Mouse (Mus musculus) thymus, adult 2 months (tissue): ENCODE data around the gene Prpf6. TPM values are rescaled to one million over a fixed set of nuclear protein-coding genes. Genes with fewer than 3 reads are reported as not detected.

Experiments used
- DNase-seq: peaks from one replicate; pipeline ENCODE4 v3.0.0; 2021
- H3K27ac ChIP-seq: fragments of 200-500 bp; 2 replicates; pipeline ENCODE4 v1.5.1; 2012; ENCODE audit warnings: low read length, control low read depth; ENCODE audit not compliant: control insufficient read depth, insufficient read depth
- H3K27me3 ChIP-seq: fragments of 200-500 bp; 2 replicates; pipeline ENCODE4 v1.6.1; 2012; ENCODE audit warnings: mild to moderate bottlenecking, low read length, moderate library complexity, mixed read lengths; ENCODE audit not compliant: control insufficient read depth, insufficient read depth
- H3K36me3 ChIP-seq: fragments of 200-500 bp; 2 replicates; pipeline ENCODE4 v1.6.1; 2012; ENCODE audit warnings: mild to moderate bottlenecking, low read length, moderate library complexity; ENCODE audit not compliant: control insufficient read depth, insufficient read depth
- H3K4me1 ChIP-seq: fragments of 200-500 bp; replicated peaks from 2 replicates; pipeline ENCODE4 v1.6.1; 2012; ENCODE audit warnings: low read length; ENCODE audit not compliant: control insufficient read depth, insufficient read depth
- H3K4me3 ChIP-seq: fragments of 200-500 bp; 2 replicates; pipeline ENCODE4 v1.5.1; 2012; ENCODE audit warnings: mild to moderate bottlenecking, low read length, control low read depth, moderate library complexity; ENCODE audit not compliant: control insufficient read depth, insufficient read depth
- CTCF ChIP-seq: fragments of 200-500 bp; IDR thresholded peaks from 2 replicates; pipeline ENCODE4 v1.5.1; 2012; ENCODE audit warnings: mild to moderate bottlenecking, control low read depth, low read length, moderate library complexity, borderline replicate concordance; ENCODE audit not compliant: control insufficient read depth, poor library complexity, insufficient read depth; ENCODE audit errors: extremely low read depth
- POLR2A ChIP-seq: fragments of 200-500 bp; IDR thresholded peaks from 2 replicates; pipeline ENCODE4 v1.6.1; 2012; ENCODE audit warnings: mild to moderate bottlenecking, low read length, control low read depth, moderate library complexity; ENCODE audit not compliant: control insufficient read depth, poor library complexity, insufficient read depth; ENCODE audit errors: extremely low read depth
- WGBS: fragments of 180-500 bp; shearing (Covaris S2); methylation state at CpG from one replicate; pipeline ENCODE4 v1.1.7; 2018; 5-methylcytosine and 5-hydroxymethylcytosine counted together
- polyA plus RNA-seq: library from polyadenylated mRNA; depleted of rRNA; stranded (reverse); fragments of >200 nt; gene quantifications from 2 replicates; pipeline ENCODE4 v1.2.3, GENCODE M21; 2012

The Prpf6 gene
- polyA plus RNA-seq, 1 experiment = 22.2 TPM

DNA sequence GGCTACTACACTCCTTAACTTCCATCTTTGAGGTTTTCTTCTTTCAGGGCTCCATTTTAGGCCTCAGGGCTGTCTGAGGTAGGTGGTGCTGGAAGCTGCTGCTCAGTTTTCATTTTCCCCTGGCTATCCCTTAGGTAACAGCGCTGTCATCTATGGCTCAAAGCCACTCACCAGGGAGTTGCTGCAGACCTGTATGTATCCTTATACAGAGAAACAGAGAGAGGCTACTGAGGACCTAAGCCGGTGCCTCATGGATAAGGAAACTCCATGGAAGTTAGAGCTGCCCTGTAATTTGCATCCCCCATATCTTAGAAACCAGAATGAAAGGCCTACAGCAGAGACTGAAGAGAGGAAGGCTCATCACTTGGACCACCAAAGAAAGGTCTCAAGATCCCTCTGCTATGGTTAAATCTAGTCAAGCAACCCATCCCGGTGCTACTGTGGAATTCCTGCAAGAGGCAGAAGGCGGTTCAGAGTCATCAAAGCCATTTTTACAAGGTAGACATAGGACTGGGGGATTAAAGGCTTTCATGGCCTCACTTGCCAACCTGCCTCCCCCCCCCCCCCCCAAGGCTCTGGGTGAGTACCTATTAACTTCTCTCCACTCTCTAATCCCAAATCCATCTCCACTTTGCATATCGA is 11.4 kb upstream of the Prpf6 start:
- Histone ChIP-seq H3K4me1 (peaks cover 12% of the 10 kb centered on the region), H3K27ac (peak overlapping the region; percentile 56; the same call in 1 of the 2 replicates), H3K36me3 (no peaks in the 10 kb centered on the region; the same call in 1 of the 2 replicates), H3K4me3 (peak overlapping the region; percentile 95), H3K27me3 (no peaks in the 10 kb centered on the region)
- no peak for TF ChIP-seq CTCF
- no peak for TF ChIP-seq POLR2A
- DNase-seq = no peak
- 85% methylated on average over 5 of the region's 5 CpGs for WGBS

DNA sequence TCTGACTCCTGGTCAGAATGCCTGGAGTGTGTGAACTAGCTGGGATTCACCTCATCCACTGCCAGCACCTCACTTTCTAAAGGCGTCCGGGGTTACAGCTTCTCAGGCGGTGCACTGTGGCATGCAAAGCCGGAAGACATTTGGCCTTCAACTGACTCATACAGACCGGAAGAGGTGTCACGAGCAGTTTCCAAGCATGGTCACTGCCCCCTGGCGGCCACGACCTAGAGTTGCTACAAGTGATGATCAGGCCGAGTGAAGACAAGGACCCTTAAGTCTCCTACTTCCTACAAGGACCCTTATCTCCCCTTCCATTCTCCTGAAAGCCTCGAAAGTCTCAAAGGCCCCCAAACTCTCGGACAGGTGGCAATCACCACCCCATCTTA is 10.7 kb upstream of the Prpf6 start:
- DNase-seq = peak; percentile 82
- TF ChIP-seq CTCF = peak; percentile 80; the same call in 1 of the 2 replicates
- TF ChIP-seq POLR2A = peak; percentile 56
- peak overlapping the region; percentile 95 for H3K4me3 ChIP-seq
- peak overlapping the region; percentile 85 for H3K27ac ChIP-seq
- under 1% methylated on average over 11 of the region's 11 CpGs for WGBS
- H3K4me1 ChIP-seq = peaks cover 12% of the 10 kb centered on the region
- H3K27me3 ChIP-seq = no peaks in the 10 kb centered on the region
- peaks cover 3% of the 10 kb centered on the region; the same call in 1 of the 2 replicates for H3K36me3 ChIP-seq

DNA sequence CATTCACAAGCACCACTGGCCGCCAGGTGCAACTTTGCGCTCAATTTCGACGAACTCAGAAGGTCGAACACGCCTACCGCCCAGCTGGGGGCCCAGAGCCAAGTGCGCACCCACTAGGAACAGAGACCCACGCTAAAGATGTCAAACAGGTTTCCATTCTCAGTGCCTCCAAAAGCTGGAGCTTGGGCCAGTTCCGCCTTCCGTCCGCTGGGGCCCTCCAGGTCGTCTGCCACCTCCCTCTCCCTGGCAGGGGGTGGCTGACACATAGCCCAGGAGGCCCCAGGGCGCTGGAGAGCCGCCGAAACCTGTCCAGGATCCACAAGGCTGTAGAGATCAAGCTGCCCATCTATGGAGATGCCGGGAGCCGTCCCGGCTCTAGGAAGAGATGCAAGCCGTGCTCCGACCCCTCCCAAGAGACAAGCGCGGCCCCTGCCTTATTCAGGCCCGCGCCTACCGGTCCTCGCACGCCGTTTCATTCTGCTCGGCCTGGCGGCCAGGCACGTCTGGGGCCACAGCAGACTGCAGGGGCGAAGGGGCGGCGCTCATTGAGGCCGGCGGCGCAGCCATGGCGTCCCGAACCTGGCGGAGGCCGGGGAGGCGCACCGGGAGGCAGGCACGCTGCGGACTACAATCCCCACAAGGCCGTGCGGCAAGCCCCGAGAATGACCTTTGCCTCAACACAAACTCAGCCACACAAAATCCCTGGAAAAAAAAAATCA is 10.1 kb upstream of the Prpf6 start:
- under 1% methylated on average over 49 of the region's 49 CpGs for WGBS
- Histone ChIP-seq H3K4me3 (peak overlapping the region; percentile 95), H3K4me1 (peaks cover 12% of the 10 kb centered on the region), H3K36me3 (peaks cover 3% of the 10 kb centered on the region; the same call in 1 of the 2 replicates), H3K27me3 (no peaks in the 10 kb centered on the region), H3K27ac (peak overlapping the region; percentile 85)
- DNase-seq = peak; percentile 86
- 0 out of 2 replicates have a peak, but pooled peaks have one; percentile 52 for TF ChIP-seq POLR2A
- TF ChIP-seq CTCF = no peak; the same call in 1 of the 2 replicates

DNA sequence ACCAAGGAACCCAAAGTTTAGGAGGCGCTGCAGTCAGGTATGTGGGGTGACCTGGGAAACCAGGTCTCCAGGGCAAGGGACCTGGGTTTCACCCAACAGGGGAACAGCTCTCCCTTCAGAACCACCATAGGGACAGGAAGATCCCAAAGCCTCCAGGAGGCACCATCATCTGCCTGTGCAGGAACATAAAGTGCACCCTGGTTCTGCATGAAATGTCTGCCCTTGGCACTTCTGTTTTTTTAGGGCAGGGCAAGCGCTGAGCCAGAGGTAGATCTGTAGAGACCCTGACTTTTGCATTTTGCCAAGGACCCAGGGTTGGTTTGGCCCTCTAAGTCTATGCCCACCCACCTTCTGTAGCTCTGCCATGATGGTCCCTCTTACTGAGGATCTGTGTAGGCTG is 9.3 kb upstream of the Prpf6 start:
- H3K4me1 ChIP-seq = peaks cover 12% of the 10 kb centered on the region
- H3K4me3 ChIP-seq = no peak overlapping the region
- H3K27ac ChIP-seq = no peak overlapping the region
- H3K36me3 ChIP-seq = peaks cover 3% of the 10 kb centered on the region; the same call in 1 of the 2 replicates
- no peak for DNase-seq
- H3K27me3 ChIP-seq = no peaks in the 10 kb centered on the region
- 94% methylated on average over 2 of the region's 2 CpGs for WGBS
- TF ChIP-seq CTCF = no peak
- TF ChIP-seq POLR2A = no peak

DNA sequence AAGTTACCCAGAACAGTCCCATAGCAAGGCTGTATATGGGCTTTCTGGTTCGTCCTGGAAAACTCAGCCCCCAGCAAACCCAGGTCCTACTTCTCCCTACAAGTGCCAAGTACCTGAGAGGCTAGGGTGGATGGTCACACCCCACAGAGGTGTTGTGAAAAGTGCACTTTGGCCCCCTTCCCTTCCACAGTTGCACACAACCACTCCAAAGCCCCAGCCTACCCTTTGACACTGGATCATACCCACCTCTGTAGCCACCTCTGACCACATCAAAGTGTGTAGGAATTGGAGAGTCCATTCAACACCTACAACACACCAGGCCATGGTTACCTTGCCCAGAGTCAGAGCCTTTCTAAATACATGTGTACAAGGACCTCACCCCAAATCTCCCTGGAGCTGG is 8.7 kb upstream of the Prpf6 start:
- 86% methylated on average over 1 of the region's 1 CpGs for WGBS
- Histone ChIP-seq H3K27me3 (no peaks in the 10 kb centered on the region), H3K27ac (no peak overlapping the region), H3K36me3 (peaks cover 3% of the 10 kb centered on the region; the same call in 1 of the 2 replicates), H3K4me3 (no peak overlapping the region), H3K4me1 (peaks cover 12% of the 10 kb centered on the region)
- TF ChIP-seq CTCF (no peak), POLR2A (no peak)
- DNase-seq = no peak

DNA sequence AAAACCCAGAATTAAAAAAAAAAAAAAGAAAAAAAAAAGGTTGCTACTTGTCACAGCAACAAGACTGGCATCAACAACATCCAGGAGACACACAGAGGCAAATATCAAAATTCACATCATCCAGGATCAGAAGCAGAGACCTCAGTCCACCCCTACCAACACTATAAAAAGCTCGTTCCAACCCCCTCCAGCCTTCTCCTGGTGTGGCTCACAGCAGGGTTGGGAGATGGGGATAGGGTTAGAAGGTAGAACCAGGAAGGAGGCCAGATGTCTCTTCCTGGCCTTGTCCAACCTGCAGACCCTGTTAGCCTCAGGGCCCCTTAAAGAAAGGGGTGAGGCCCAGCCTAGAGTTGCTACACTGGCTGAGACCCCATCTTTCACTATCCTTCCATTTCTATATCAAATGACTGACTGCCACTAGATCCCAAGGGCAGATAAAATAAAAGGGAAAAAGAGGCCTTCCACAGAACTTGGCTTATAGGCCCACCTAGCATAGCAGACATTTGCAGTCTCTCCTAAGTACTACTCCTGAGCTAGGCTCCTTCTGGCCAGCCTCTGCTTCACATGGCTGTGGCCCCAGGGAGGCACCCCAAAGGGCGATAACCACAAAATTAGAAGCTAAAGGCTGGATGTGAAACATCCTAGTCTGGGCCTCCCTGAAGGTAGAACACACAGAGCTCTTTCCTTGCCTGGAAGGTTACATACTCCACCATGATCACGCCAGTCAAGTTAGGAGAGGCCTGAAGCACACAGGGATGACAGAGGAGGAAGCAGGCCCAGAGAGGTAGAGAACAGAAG is 8.0 kb upstream of the Prpf6 start:
- no peak overlapping the region for H3K4me3 ChIP-seq
- H3K27ac ChIP-seq = no peak overlapping the region
- peaks cover 9% of the 10 kb centered on the region for H3K4me1 ChIP-seq
- peaks cover 3% of the 10 kb centered on the region; the same call in 1 of the 2 replicates for H3K36me3 ChIP-seq
- H3K27me3 ChIP-seq = no peaks in the 10 kb centered on the region
- TF ChIP-seq POLR2A = no peak
- TF ChIP-seq CTCF = no peak
- no peak for DNase-seq
- 97% methylated on average over 3 of the region's 3 CpGs for WGBS
